Mouse (Mus musculus) kidney, adult 9 months (tissue): Measurements from ENCODE around the gene Slc2a13.
A peak's percentile ranks its signal among the peaks of the same experiment; 100 is the strongest.

ENCODE experiments used
- DNase-seq: peaks from one replicate; pipeline ENCODE4 v3.0.0; 2022

Gene Slc2a13

GRCm38 (mm10) chr15:91372464-91373202 is 200.4 kb downstream of the Slc2a13 start:
- no peak for DNase-seq

DNA sequence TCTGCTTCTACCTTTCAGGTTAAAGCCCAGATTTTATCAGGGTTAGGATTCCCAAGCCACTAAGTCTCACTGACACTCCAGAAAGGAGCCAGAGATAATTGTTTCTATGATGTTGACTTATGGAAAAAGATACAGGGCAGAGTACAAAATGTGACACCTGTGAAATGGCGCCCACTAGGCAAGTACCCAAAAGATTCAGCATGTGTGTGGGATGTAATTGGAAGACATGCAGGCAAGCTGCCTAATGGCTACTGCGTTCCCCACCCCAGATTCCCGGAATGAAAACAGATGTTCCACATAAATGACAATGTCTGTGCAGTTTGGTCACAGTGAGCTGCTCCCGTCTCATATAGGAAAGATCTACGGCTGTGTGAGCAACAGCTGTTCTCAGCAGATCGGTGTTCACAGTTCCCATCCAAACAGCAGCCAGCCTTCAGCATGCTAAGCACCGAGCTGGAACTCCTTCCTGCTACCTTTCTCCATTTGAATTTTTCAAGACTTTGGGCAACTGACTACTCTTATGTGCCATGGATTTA is 201.1 kb downstream of the Slc2a13 start:
- no peak for DNase-seq

DNA sequence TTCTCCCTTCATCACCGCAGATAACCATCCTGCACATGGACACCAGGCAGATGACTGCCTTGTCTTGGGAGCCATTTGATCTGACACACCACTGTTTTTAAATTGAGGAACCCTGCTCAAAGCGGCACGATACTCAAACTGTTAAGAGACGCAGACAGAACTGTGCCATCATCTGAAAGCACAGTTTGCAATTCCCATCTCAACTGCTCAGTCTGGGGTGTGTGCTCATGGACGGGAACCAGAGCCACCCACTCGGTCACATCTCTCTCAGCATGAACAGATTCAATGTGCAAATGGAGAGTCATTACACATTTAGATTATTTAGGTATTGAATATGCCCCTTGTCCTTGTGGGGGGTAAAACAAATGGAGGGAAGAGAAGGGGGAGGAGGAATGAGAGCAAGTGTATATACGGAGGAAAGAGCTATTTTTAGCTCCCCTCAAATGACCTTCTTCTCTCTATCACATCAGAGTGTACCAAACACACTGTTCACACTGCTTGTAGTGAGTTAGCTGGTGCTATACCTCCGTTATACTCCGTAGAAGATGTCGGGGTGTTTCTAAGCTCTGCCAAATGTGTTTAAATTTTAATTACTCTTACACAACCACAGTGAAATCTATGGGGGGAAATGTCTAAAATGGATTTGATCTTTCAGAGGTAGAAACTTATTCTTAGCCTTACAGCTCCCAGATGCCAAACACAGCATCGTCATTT is 203.2 kb downstream of the Slc2a13 start:
- DNase-seq = no peak

- DNase-seq = no peak
Observed at GRCm38 (mm10) chr15:91360495-91360894, 212.6 kb downstream of the Slc2a13 start.

GRCm38 (mm10) chr15:91351006-91351405 is 222.1 kb downstream of the Slc2a13 start:
- no peak for DNase-seq

- no peak for DNase-seq
Observed at GRCm38 (mm10) chr15:91338350-91338749, 234.7 kb downstream of the Slc2a13 start.

GRCm38 (mm10) chr15:91334416-91334900 is 238.6 kb downstream of the Slc2a13 start:
- no peak for DNase-seq

- no peak for DNase-seq
Observed at GRCm38 (mm10) chr15:91327748-91328147, 245.3 kb downstream of the Slc2a13 start.

DNA sequence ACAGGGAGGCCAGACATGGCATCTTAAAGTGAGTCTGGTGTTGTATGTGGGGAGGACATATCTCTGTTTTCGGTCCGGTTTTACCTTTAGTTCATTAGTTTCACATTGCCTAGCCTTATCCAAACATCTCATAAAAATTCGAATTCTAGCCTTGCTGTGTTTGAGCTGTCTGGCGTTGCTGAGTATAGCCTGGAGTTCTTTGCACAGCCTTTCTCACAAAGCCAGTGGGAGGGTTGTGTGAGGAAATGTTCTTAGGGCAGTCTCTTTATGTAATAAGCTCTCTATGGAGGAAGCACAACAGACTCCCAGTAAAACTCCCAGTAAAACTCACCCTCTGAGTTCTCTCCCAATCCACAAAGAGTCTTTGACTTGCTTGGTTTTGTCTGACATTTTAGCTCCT is 246.0 kb downstream of the Slc2a13 start:
- no peak for DNase-seq

DNA sequence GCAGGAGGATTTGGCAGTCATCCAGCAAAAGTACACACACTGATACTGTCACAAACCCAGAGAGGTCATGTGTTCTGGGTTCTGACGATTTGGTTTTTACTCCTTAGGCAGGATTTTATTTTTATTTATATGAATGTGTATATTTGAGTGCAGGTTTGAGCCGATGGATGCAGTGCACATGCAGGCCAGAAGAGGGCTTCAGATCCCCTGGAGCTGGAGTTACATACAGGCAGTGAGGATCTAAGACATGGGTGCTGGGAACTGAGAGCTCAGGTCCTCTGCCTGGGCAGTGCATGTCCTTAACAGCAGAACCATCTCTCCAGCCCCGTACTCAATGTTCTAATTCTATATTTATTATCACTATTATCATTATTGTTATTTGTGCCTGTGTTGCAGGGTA is 253.7 kb downstream of the Slc2a13 start:
- DNase-seq = no peak

- DNase-seq = no peak
Observed at GRCm38 (mm10) chr15:91316964-91317363, 256.1 kb downstream of the Slc2a13 start.

DNA sequence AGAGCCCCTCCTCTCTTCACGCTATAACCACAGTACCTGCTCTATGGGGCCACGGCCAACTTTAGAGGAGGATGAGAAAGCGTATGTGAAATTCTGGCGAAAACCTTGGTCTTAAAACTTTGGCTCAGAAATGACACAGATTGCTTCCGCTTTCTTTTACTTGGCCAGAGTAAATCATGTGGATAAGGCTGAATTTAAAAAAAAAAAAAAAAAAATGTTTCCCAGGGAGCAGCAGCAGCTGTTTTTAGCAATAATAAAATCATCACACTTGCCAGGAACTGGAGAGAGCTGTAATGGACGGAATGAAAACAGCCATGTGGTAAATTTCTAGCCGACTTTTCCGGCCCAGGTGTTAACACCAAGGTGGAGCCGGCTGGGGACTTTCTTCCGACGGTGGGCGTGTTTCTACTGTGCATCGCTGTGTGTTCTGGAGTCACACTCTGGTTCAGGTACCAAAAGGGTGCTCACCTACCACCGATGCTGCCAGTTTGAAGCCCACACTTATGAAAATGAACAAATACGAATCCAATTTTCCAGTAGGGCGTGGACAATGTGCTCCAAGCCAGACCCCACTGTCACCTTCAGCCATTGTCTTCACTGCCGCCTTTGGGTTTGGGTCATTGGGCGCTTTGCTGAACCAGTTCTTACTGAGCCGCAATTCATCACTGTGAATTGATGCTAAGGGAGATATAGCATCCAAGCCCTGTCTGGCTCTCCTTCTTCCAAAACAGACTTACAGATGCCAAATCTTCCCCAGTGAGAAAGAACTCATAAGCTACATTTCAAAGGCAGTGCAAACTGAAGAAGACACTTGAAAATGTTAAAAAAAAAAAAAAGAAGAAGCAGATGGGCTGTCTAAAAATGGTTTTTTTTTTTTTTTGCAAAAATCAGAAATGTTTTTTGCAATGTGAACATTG is 258.4 kb downstream of the Slc2a13 start:
- DNase-seq = no peak

GRCm38 (mm10) chr15:91304296-91304852 is 268.7 kb downstream of the Slc2a13 start:
- DNase-seq = peak; percentile 44

DNA sequence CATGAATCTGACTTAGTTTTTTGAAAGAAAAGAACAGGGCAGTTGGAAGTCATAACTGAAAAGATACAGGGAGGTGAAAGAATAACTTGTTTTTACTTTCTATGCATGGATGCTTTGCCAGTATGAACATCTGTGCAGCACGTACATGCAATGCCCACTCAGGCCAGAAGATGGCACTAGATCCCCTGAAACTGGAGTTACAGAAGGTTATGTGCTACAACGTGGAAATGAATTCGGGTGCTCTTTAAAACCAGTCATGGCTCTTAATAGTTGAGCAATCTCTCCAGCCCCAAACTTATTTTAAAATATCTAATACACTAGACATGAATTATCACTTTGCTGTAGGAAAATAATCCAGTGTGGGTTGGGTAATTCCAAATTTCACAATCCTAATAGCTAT is 271.7 kb downstream of the Slc2a13 start:
- DNase-seq = peak; percentile 95

GRCm38 (mm10) chr15:91299319-91299835 is 273.7 kb downstream of the Slc2a13 start:
- no peak for DNase-seq

- DNase-seq = no peak
Observed at GRCm38 (mm10) chr15:91283418-91283817, 289.6 kb downstream of the Slc2a13 start.

- no peak for DNase-seq
Observed at GRCm38 (mm10) chr15:91282822-91283221, 290.2 kb downstream of the Slc2a13 start.

- no peak for DNase-seq
Observed at GRCm38 (mm10) chr15:91281521-91281920, 291.5 kb downstream of the Slc2a13 start.

DNA sequence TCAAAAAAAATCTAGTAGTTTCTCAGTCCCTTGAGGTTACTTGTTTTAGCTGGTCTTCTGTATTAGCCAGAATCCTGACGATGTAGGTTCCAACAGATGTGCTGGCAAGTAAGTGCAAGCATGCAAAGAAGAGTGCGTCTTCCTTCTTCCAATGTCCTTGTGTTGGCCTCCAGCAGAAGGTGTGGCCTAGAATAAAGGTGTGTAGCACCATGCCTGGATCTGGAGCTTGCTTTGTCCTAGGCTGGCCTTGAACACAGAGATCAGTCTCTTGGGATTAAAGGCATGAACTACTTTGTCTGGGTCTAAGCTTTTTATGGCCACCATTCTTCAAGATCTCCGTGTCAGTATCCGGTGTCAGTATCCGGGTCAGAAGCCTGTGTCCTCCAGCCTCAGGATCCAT is 293.5 kb downstream of the Slc2a13 start:
- DNase-seq = no peak

DNA sequence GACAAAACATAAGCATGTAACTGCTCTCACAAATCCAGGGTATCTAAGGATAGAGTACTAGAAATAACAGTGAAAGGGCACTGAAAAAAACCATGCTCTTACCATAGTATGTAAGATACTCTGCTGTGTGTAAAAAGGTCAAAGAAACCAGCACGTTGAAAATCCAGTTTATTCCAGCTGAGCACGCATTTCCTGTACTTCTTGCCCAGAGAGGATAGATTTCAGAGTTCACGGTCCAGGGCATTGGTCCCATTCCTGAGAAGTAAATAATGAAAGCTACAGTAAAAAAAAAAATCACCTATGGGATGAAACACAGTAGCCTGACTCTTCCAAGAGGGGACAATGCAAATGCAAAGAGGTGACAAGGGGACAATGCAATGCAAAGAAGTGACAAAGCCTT is 297.1 kb downstream of the Slc2a13 start:
- peak; percentile 81 for DNase-seq

GRCm38 (mm10) chr15:91268532-91268931 is 304.5 kb downstream of the Slc2a13 start:
- peak; percentile 84 for DNase-seq

- DNase-seq = no peak
Observed at GRCm38 (mm10) chr15:91263926-91264325, 309.1 kb downstream of the Slc2a13 start.
